Mouse (Mus musculus): ENCODE measurements around the gene Map3k11. TPM values are rescaled to one million over a fixed set of nuclear protein-coding genes. Genes with fewer than 3 reads are reported as not detected.

Gene Map3k11
- polyA plus RNA-seq, 1 experiment from 2014 or later = 37.8 TPM

DNA sequence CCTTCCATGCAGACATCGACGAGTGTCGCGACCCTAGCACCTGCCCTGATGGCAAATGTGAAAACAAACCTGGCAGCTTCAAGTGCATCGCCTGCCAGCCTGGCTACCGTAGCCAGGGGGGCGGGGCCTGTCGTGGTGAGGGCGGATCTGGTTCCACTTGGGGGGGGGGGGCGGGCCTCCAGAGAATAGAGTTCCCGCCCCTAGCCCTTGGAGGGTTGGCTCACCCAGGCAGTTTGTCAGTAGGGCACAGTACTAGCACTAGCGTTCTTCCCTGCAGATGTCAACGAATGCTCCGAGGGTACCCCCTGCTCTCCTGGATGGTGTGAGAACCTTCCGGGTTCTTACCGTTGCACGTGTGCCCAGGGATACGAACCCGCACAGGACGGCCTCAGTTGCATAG lies 63.2 kb downstream of the Map3k11 start:
- 18% methylated on average over 20 of the region's 20 CpGs for WGBS

More for the DNA sequence above, 63.2 kb downstream of the Map3k11 start:
- no peak overlapping the region for H3K9ac ChIP-seq (ENCODE audit: low read length)
- no peak overlapping the region for H3K4me3 ChIP-seq (ENCODE audit: low read length)
- H3K36me3 ChIP-seq (ENCODE audit: control insufficient read depth, insufficient read depth, low read length) = peaks cover 10% of the 10 kb centered on the region
- H3K4me1 ChIP-seq (replicated peaks; ENCODE audit: control insufficient read depth, insufficient read depth, low read length) = peaks cover 5% of the 10 kb centered on the region
- no peak overlapping the region for H3K27ac ChIP-seq (ENCODE audit: low read length)
- no peaks in the 10 kb centered on the region for H3K9me3 ChIP-seq (ENCODE audit: control insufficient read depth, low read length)
- H3K27me3 ChIP-seq (ENCODE audit: control insufficient read depth, insufficient read depth, low read depth, low read length) = peaks cover 14% of the 10 kb centered on the region
- peak; percentile 49; the same call in 1 of the 2 replicates for ATAC-seq (ENCODE audit: low read depth)
- H3K4me2 ChIP-seq (ENCODE audit: low read depth, low read length) = no peak overlapping the region

Small RNA genes lying within 50 kb of the gene (microRNA-seq; reads per million reads assigned to microRNA genes)
- 0.79 reads per million for gene Mir6987

Other genes starting within 250 kb of the Map3k11 start
- not detected in 2 replicates for gene Fosl1, start 241.2 kb upstream of the Map3k11 start, polyA plus RNA-seq (2015; fragmentation: Nextera tagmentation; extraction: Ambion mirVana)
- 7.5 and 7.7 TPM in 2 replicates for gene Ccdc85b, start 230.8 kb upstream of the Map3k11 start, polyA plus RNA-seq (2015; fragmentation: Nextera tagmentation; extraction: Ambion mirVana)
- gene Fibp, start 228.1 kb upstream of the Map3k11 start, polyA plus RNA-seq (2015; fragmentation: Nextera tagmentation; extraction: Ambion mirVana) = 111 and 119 TPM in 2 replicates
- 2.2 and 3.8 TPM in 2 replicates for gene Ctsw, start 220.2 kb upstream of the Map3k11 start, polyA plus RNA-seq (2015; fragmentation: Nextera tagmentation; extraction: Ambion mirVana)
- 197 and 200 TPM in 2 replicates for gene Efemp2, start 214.8 kb upstream of the Map3k11 start, polyA plus RNA-seq (2015; fragmentation: Nextera tagmentation; extraction: Ambion mirVana)
- 45.7 and 51.4 TPM in 2 replicates for gene Mus81, start 200.3 kb upstream of the Map3k11 start, polyA plus RNA-seq (2015; fragmentation: Nextera tagmentation; extraction: Ambion mirVana)
- 2,553 and 2,793 TPM in 2 replicates for gene Cfl1, start 198.3 kb upstream of the Map3k11 start, polyA plus RNA-seq (2015; fragmentation: Nextera tagmentation; extraction: Ambion mirVana)
- not detected in 2 replicates for gene 1700020D05Rik, start 185.0 kb upstream of the Map3k11 start, polyA plus RNA-seq (2015; fragmentation: Nextera tagmentation; extraction: Ambion mirVana)
- gene Snx32, start 178.2 kb upstream of the Map3k11 start, polyA plus RNA-seq (2015; fragmentation: Nextera tagmentation; extraction: Ambion mirVana) = 7.4 and 7.7 TPM in 2 replicates
- 2.6 and 3.7 TPM in 2 replicates for gene Ovol1, start 128.1 kb upstream of the Map3k11 start, polyA plus RNA-seq (2015; fragmentation: Nextera tagmentation; extraction: Ambion mirVana)
- gene Ap5b1, start 120.7 kb upstream of the Map3k11 start, polyA plus RNA-seq (2015; fragmentation: Nextera tagmentation; extraction: Ambion mirVana) = 6.1 and 7.0 TPM in 2 replicates
- 131 and 159 TPM in 2 replicates for gene Rnaseh2c, start 86.9 kb upstream of the Map3k11 start, polyA plus RNA-seq (2015; fragmentation: Nextera tagmentation; extraction: Ambion mirVana)
- 55.1 and 57.3 TPM in 2 replicates for gene Kat5, start 78.5 kb upstream of the Map3k11 start, polyA plus RNA-seq (2015; fragmentation: Nextera tagmentation; extraction: Ambion mirVana)
- gene Rela, start 51.3 kb upstream of the Map3k11 start, polyA plus RNA-seq (2015; fragmentation: Nextera tagmentation; extraction: Ambion mirVana) = 55.5 and 62.1 TPM in 2 replicates
- gene Sipa1, start 25.0 kb upstream of the Map3k11 start, polyA plus RNA-seq (2015; fragmentation: Nextera tagmentation; extraction: Ambion mirVana) = 42.2 and 43.7 TPM in 2 replicates
- gene Pcnx3, start 166 bp downstream of the Map3k11 start, polyA plus RNA-seq (2015; fragmentation: Nextera tagmentation; extraction: Ambion mirVana) = 18.3 and 20.8 TPM in 2 replicates
- 0.36 and 0.50 TPM in 2 replicates for gene Kcnk7, start 15.6 kb downstream of the Map3k11 start, polyA plus RNA-seq (2015; fragmentation: Nextera tagmentation; extraction: Ambion mirVana)
- gene Ehbp1l1, start 37.6 kb downstream of the Map3k11 start, polyA plus RNA-seq (2015; fragmentation: Nextera tagmentation; extraction: Ambion mirVana) = 25.3 and 25.9 TPM in 2 replicates
- 89.1 and 92.9 TPM in 2 replicates for gene Fam89b, start 40.9 kb downstream of the Map3k11 start, polyA plus RNA-seq (2015; fragmentation: Nextera tagmentation; extraction: Ambion mirVana)
- gene Ltbp3, start 52.2 kb downstream of the Map3k11 start, polyA plus RNA-seq (2015; fragmentation: Nextera tagmentation; extraction: Ambion mirVana) = 52.3 and 61.9 TPM in 2 replicates
- gene Scyl1, start 82.7 kb downstream of the Map3k11 start, polyA plus RNA-seq (2015; fragmentation: Nextera tagmentation; extraction: Ambion mirVana) = 76.3 and 83.2 TPM in 2 replicates
- gene Frmd8, start 186.5 kb downstream of the Map3k11 start, polyA plus RNA-seq (2015; fragmentation: Nextera tagmentation; extraction: Ambion mirVana) = 56.4 and 61.1 TPM in 2 replicates
- gene Slc25a45, start 189.1 kb downstream of the Map3k11 start, polyA plus RNA-seq (2015; fragmentation: Nextera tagmentation; extraction: Ambion mirVana) = 5.7 and 6.2 TPM in 2 replicates
- gene Tigd3, start 205.4 kb downstream of the Map3k11 start, polyA plus RNA-seq (2015; fragmentation: Nextera tagmentation; extraction: Ambion mirVana) = 2.5 and 3.2 TPM in 2 replicates
- gene Dpf2, start 224.3 kb downstream of the Map3k11 start, polyA plus RNA-seq (2015; fragmentation: Nextera tagmentation; extraction: Ambion mirVana) = 155 TPM in 2 replicates
- 15.6 and 17.1 TPM in 2 replicates for gene Cdc42ep2, start 236.1 kb downstream of the Map3k11 start, polyA plus RNA-seq (2015; fragmentation: Nextera tagmentation; extraction: Ambion mirVana)